Mouse (Mus musculus) cortical plate, adult 2 months (tissue): ENCODE measurements around the gene Ptp4a2.

Experiments
- CTCF ChIP-seq: fragments of 200-500 bp; IDR thresholded peaks from 2 replicates; pipeline ENCODE4 v1.5.1; 2011; ENCODE audit warnings: mild to moderate bottlenecking, control low read depth, low read length; ENCODE audit not compliant: insufficient read depth; ENCODE audit errors: extremely low read depth
- POLR2A ChIP-seq: fragments of 200-500 bp; IDR thresholded peaks from 2 replicates; pipeline ENCODE4 v1.6.1; 2011; ENCODE audit warnings: mild to moderate bottlenecking, low read length, control low read depth; ENCODE audit not compliant: insufficient read depth; ENCODE audit errors: extremely low read depth

DNA sequence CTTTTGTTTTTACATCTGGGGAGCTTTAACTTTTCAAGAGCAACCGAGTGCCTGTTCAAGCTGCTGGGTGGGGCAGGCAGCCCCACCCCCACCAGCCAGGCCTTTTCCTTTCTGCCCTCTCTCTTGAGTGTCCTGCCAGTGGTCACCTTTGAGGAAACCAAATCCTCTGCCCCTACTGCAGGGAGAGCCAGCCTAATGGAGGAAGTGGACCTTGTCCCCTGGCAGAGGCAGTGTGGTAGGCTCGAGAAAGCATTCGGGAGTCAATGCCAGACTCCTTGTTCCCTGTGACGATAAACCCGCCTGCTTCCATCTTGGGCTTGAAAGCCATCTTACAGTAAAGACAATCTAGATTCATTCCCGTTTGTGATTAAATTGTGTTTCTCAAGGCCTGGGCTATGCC lies 59.5 kb downstream of the Ptp4a2 start:
- TF ChIP-seq POLR2A: no peak
- TF ChIP-seq CTCF: no peak
